Mouse (Mus musculus) embryonic fibroblast, embryonic 13.5 days (primary cell): Measurements from ENCODE around the gene Dars2. TPM values are rescaled to one million over a fixed set of nuclear protein-coding genes. Genes with fewer than 3 reads are reported as not detected.

Experiments
- H3K27ac ChIP-seq: 2 replicates; pipeline ENCODE4 v1.5.1; 2012; ENCODE audit warnings: low read length, control low read depth, inconsistent platforms; ENCODE audit not compliant: insufficient read depth
- H3K4me1 ChIP-seq: 2 replicates; pipeline ENCODE4 v1.6.1; 2011; ENCODE audit warnings: low read length; ENCODE audit not compliant: control insufficient read depth, insufficient read depth
- H3K4me3 ChIP-seq: 2 replicates; pipeline ENCODE4 v1.5.1; 2011; ENCODE audit warnings: mild to moderate bottlenecking, control low read depth, low read length; ENCODE audit not compliant: insufficient read depth
- CTCF ChIP-seq: IDR thresholded peaks from 2 replicates; pipeline ENCODE4 v1.5.1; 2011; ENCODE audit warnings: mild to moderate bottlenecking, control low read depth, low read length, moderate library complexity, borderline replicate concordance; ENCODE audit not compliant: insufficient read depth
- POLR2A ChIP-seq: IDR thresholded peaks from 2 replicates; pipeline ENCODE4 v1.6.1; 2011; ENCODE audit warnings: low read depth, mild to moderate bottlenecking, control low read depth, low read length, moderate library complexity
- polyA plus RNA-seq: library from polyadenylated mRNA; stranded (reverse); fragments of >200 nt; gene quantifications from 2 replicates; pipeline ENCODE4 v1.2.4, GENCODE M21; 2011; ENCODE audit warnings: low read depth; ENCODE audit not compliant: missing spikeins, insufficient read length

Dars2 gene
- polyA plus RNA-seq, 1 experiment, result 22.8 TPM

GRCm38 (mm10) chr1:161025410-161026210 is 44.8 kb downstream of the Dars2 start:
- no peak for TF ChIP-seq CTCF
- no peak for TF ChIP-seq POLR2A
- Histone ChIP-seq H3K4me3 (no peak overlapping the region), H3K27ac (peak overlapping the region; percentile 83), H3K4me1 (peaks cover 2% of the 10 kb centered on the region; the same call in 1 of the 2 replicates)

GRCm38 (mm10) chr1:161020051-161020450 is 50.4 kb downstream of the Dars2 start:
- Histone ChIP-seq H3K27ac (no peak overlapping the region), H3K4me3 (no peak overlapping the region), H3K4me1 (no peaks in the 10 kb centered on the region)
- TF ChIP-seq CTCF (no peak), POLR2A (no peak)

GRCm38 (mm10) chr1:161016378-161016777 is 54.1 kb downstream of the Dars2 start:
- no peak for TF ChIP-seq POLR2A
- TF ChIP-seq CTCF, result no peak
- H3K27ac ChIP-seq, result no peak overlapping the region
- H3K4me1 ChIP-seq, result no peaks in the 10 kb centered on the region
- no peak overlapping the region for H3K4me3 ChIP-seq

GRCm38 (mm10) chr1:161010436-161010835 is 60.0 kb downstream of the Dars2 start:
- TF ChIP-seq POLR2A (no peak), CTCF (no peak)
- Histone ChIP-seq H3K4me3 (no peak overlapping the region), H3K27ac (no peak overlapping the region), H3K4me1 (no peaks in the 10 kb centered on the region)

GRCm38 (mm10) chr1:161008038-161008437 is 62.4 kb downstream of the Dars2 start:
- no peaks in the 10 kb centered on the region for H3K4me1 ChIP-seq
- TF ChIP-seq CTCF (no peak), POLR2A (no peak)
- H3K4me3 ChIP-seq, result no peak overlapping the region
- H3K27ac ChIP-seq, result no peak overlapping the region

GRCm38 (mm10) chr1:161006471-161006870 is 64.0 kb downstream of the Dars2 start:
- no peak overlapping the region for H3K27ac ChIP-seq
- H3K4me1 ChIP-seq, result no peaks in the 10 kb centered on the region
- no peak overlapping the region for H3K4me3 ChIP-seq
- TF ChIP-seq CTCF (no peak), POLR2A (no peak)

GRCm38 (mm10) chr1:161005526-161005925 is 64.9 kb downstream of the Dars2 start:
- Histone ChIP-seq H3K27ac (no peak overlapping the region), H3K4me3 (no peak overlapping the region), H3K4me1 (no peaks in the 10 kb centered on the region)
- TF ChIP-seq POLR2A, result no peak
- no peak for TF ChIP-seq CTCF

- H3K4me3 ChIP-seq, result no peak overlapping the region
- H3K4me1 ChIP-seq, result no peaks in the 10 kb centered on the region
- TF ChIP-seq POLR2A, result no peak
- TF ChIP-seq CTCF, result no peak
- H3K27ac ChIP-seq, result no peak overlapping the region
Measured at GRCm38 (mm10) chr1:161004942-161005341, 65.5 kb downstream of the Dars2 start.

- Histone ChIP-seq H3K4me1 (no peaks in the 10 kb centered on the region), H3K27ac (no peak overlapping the region), H3K4me3 (no peak overlapping the region)
- TF ChIP-seq POLR2A (no peak), CTCF (no peak)
Measured at GRCm38 (mm10) chr1:160993851-160994250, 76.6 kb downstream of the Dars2 start.

Other genes with a start within 250 kb of the Dars2 start
- gene Rc3h1, start 164.2 kb downstream of the Dars2 start, polyA plus RNA-seq, result 29.7 and 31.0 TPM in 2 replicates
- gene Serpinc1, start 92.1 kb downstream of the Dars2 start, polyA plus RNA-seq, result 0.55 and 0.70 TPM in 2 replicates
- 9.6 and 11.2 TPM in 2 replicates for gene Zbtb37, start 35.8 kb downstream of the Dars2 start, polyA plus RNA-seq
- 7.2 and 11.3 TPM in 2 replicates for gene Cenpl, start 55 bp upstream of the Dars2 start, polyA plus RNA-seq
- gene Klhl20, start 60.9 kb upstream of the Dars2 start, polyA plus RNA-seq, result 24.5 and 29.0 TPM in 2 replicates
- 0.37 and 0.38 TPM in 2 replicates for gene Ankrd45, start 72.0 kb upstream of the Dars2 start, polyA plus RNA-seq
- not detected in 2 replicates for gene Tex50, start 88.7 kb upstream of the Dars2 start, polyA plus RNA-seq
- 160 and 203 TPM in 2 replicates for gene Prdx6, start 180.6 kb upstream of the Dars2 start, polyA plus RNA-seq